Mouse (Mus musculus): ENCODE measurements around the gene Hsd17b7. TPM values are rescaled to one million over a fixed set of nuclear protein-coding genes. Genes with fewer than 3 reads are reported as not detected.

Gene Hsd17b7
- 11.6 and 14.9 TPM in 2 replicates for polyA plus RNA-seq (2012; rRNA removed)

DNA sequence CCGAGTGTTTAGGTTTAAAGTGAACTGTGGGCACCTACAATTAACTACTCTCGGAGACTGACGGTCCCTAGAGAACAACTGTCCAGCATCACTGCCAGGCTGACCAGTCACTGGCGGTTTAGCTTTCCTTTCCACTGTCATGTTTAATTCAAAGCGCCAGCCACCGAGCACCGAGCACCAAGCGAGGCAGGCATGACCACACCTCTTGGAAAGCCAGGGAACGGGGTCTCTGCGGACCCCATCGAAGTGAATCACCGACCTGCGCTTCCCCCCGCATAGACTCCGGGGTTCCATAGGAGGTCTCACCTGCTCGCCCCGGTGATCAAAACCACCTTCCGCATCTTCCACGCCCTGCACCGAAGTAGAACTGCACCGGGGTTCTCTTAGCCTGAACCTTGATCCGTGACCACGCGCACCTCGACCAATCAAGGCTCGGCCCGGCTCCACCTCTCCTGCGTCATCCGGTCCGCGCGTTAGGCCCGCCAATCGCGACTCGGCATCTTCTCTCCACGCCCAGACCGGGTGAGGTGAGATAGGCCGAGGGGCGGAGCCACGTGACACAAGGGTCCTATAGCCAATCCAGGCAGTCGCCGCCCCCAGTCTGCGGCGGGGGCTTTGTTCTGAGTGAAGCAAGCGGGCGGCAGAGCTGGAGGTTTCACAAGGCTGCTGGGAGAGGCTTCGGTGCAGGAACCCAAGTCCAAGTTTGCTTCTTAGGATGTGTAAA, at the start of gene Hsd17b7:
Hsd17b7 (minus strand) TSS at position 450 of the 724 bp plus-strand sequence.

DNA sequence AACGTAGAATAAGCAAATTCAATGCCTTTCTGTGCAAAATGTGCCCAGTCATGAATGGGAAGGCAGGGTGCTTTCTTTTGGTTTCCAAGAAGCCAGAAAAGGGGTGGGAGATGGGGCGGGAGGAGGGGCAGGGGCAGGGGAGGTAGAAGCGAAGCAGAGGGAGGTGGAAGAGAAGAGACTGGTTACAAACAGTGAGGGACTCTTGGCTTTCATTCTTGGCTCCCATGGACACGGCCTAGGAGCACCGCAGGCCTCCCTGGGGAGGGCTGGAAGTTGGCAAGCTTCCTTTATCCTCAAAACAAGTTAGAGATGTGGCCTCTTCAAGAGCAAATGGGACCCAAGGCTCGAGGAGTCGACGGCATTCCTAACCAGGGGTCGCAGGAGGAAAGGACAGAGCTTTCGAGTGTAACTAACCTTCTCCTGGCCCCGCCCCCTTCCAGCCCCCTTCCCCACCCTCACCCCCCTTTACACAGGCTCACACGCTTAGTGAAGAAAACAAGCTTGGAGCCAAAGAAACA, 40.5 kb downstream of the Hsd17b7 start, which contains the start of gene Ccdc190:
Ccdc190 (plus strand) TSS at position 195 of the 518 bp plus-strand sequence.

Other genes with a start within 250 kb of the Hsd17b7 start
- 0.10 and 0.14 TPM in 2 replicates for gene Rgs4, start 221.6 kb downstream of the Hsd17b7 start, polyA plus RNA-seq (2012; rRNA removed)
- gene Ccdc190, start 40.6 kb downstream of the Hsd17b7 start, polyA plus RNA-seq (2012; rRNA removed) = 0.02 and 0.05 TPM in 2 replicates
- gene Ddr2, start 141.5 kb upstream of the Hsd17b7 start, polyA plus RNA-seq (2012; rRNA removed) = 0.57 and 0.72 TPM in 2 replicates
- gene Uap1, start 205.7 kb upstream of the Hsd17b7 start, polyA plus RNA-seq (2012; rRNA removed) = 16.3 and 17.1 TPM in 2 replicates
- 7.6 and 8.0 TPM in 2 replicates for gene Uhmk1, start 246.2 kb upstream of the Hsd17b7 start, polyA plus RNA-seq (2012; rRNA removed)